Mouse (Mus musculus): ENCODE data around the gene Golga1.
"Not testable (repeated sequence)": the region's sequence is repeated elsewhere in the genome, so short reads cannot be mapped to it uniquely, and the experiment has no call there.

Golga1 gene

DNA sequence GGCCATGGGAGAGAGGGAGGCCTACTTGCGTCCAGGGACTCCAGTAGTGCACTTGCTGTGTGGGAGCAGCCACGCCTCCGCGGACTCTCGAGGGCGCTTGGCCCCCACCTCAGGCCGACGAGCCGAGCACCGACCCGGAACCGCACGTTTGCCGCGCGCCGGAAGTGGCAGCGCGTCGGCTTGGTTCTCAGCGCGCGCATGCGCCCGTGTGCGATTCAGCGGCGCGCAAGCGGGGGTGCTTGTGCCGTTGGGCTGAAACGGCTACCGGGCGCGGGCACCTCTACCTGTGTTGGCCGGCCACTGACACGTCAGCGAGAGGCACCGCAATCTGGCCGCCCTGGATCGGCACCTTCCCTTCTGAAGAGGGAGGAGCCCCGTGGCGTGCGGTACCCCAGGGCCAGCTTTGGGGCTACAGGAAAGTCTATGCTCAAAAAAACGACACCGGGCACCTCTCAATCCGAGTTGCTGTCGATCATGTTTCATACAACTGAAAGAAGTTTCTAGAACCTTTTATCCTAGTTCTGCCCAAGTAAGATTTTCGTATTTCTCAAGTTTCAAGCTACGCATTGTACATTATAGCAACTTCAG lies at the start of gene Golga1:
TSS of gene Golga1 (minus strand) at position 142 of the 588 bp plus-strand sequence.
- peak; percentile 89 for DNase-seq

DNA sequence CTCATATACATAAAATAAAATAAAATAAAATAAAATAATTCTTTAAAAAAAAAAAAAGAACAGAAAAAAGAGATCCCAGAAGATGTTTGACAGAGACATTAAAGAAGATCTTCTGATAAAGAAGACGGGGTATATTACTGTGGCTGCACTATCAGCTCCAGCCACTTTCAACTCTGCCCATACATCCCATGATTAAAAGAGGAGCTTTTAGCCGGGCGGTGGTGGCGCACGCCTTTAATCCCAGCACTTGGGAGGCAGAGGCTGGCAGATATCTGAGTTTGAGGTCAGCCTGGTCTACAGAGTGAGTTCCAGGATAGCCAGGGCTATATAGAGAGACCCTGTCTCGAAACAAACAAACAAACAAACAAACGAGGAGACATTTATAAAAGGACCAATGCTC lies 48.8 kb upstream of the Golga1 start:
- DNase-seq: no peak

DNA sequence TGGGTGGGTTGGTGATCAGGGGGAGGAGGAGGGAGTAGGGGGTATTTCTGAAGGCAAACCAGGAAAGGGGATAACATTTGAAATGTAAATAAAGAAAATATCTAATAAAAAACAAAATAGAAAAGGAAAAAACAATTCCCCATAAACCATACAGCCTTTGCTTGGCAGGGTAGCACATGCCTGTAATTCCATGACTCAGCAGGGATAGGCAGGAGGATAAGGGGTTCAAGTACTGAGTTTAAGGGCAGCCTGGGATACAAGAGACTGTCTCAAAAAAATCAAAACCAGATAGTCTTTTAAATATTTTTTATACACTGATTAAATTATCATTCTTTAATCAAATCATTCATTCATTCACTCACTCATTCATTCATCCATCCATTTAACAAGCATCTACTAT lies 45.2 kb upstream of the Golga1 start:
- DNase-seq: no peak

DNA sequence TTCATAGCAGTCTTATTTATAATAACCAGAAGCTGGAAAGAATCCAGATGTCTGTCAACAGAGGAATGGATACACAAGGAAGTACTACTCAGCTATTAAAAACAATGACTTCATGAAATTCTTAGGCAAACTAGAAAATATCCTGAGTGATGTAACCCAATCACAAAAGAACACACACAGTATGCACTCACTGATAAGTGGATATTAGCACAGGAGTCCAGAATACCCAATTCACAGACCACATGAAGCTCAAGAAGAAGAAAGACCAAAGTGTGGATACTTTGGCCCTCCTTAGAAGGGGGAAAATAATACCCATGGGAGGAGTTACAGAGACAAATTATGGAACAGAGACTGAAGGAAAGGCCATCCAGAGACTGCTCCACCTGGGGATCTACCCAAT lies 44.4 kb upstream of the Golga1 start:
- DNase-seq: not testable (repeated sequence)

DNA sequence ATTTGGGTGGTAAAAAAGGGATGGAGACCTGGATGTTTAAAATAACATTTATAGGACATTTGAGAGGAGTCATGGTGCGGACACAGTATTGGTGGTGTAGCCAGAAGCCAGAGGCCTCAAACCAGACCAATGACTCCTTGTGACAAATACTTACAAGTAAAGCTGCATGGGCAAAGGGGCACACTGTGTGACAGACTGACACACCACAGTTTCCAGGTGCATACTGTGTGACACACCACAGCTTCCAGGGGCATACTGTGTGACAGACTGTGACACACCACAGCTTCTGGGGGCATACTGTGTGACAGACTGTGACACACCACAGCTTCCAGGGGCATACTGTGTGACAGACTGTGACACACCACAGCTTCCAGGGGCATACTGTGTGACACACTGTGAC lies 34.6 kb upstream of the Golga1 start:
- DNase-seq: not testable (repeated sequence)

DNA sequence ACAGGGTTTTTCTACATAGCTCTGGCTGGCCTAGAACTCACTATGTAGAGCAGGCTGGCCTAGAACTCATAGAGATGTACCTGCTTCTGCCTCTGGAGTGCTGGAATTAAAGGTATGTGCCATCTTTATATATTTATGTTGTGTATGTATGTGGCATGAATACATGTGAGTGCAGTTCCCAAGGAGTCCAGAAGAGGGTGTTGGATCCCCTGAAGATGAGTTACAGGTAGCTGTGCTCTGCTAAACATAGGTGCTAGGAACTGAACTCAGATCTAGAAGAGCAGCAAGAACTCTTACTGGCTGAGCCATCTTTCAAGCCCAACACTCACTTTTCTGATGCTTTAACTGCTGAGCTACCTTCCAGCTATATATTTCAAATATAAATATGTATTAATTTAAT lies 32.7 kb upstream of the Golga1 start:
- peak; percentile 4 for DNase-seq

DNA sequence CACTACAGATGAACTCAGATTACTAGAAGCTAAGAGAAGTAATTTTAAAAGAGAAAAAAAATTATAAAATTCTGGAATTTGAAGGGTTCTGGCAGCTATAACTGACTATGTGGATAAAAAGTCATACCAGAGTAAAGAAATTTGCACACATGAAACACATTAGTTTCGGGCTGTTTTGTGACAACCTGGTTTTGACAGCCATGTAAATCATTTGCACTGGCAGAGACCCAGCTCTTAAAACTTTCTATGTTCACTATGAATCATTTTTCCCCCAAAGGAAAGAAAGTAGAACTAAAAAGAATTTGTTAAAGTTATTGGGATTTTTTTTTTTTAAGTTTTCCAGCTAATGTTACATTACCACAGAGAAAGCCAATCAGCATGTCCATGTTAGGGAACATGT lies 26.6 kb upstream of the Golga1 start:
- DNase-seq: no peak

DNA sequence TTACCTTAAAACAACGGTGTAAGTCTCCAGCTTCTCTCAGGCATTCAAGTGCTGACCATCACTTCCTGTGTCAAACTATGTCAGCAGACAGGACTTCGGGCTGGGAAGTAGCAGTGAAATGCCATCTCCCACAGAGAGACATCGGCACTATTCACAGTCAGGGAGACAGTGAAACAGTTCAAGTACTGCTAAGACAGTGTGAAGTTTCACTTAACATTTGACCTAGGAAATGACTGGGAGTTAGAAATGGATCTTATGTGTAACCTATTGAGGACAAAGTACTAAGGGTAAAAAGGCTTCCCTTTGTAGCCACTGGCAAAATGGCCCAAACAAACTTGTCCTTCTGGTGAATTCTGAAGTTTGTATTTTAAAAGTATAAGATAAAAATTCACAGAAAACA lies 17.4 kb upstream of the Golga1 start:
- DNase-seq: no peak

DNA sequence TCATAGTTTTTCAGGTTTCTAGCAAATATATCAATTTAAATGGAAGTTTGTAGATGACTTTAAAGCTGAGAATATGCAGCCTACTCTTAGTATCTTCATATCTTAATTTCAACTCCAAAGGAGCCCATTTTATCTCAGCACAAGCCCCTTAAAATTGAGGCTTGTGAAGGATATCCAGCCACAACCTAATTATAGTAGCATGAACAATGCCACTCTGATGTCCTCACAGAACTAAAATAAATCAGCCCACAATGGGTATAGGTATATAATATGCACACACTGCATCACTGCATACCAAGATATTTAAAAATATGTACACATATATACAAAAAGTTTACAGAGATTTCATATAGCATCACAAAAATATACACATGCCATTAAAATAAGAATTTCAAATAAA lies 5.3 kb upstream of the Golga1 start:
- no peak for DNase-seq

DNA sequence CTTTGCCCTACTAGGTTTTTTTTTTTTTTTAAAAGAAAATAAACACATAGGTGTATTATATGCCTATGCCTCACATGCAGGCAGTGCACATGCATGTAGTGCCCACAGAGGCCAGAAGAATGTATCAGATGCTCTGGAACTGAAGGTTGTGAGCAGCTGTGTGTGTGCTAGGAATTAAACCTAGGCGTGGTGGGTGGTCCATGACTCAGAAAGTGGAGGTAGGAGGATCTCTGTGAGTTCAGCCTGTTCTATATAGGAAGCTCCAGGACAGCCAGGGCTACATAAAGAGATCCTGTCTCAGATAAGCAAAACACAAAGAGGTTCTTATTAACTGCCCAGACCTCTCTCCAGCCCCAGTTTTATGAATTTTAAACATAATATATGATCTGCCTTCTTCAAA lies 3.8 kb upstream of the Golga1 start:
- DNase-seq: no peak

DNA sequence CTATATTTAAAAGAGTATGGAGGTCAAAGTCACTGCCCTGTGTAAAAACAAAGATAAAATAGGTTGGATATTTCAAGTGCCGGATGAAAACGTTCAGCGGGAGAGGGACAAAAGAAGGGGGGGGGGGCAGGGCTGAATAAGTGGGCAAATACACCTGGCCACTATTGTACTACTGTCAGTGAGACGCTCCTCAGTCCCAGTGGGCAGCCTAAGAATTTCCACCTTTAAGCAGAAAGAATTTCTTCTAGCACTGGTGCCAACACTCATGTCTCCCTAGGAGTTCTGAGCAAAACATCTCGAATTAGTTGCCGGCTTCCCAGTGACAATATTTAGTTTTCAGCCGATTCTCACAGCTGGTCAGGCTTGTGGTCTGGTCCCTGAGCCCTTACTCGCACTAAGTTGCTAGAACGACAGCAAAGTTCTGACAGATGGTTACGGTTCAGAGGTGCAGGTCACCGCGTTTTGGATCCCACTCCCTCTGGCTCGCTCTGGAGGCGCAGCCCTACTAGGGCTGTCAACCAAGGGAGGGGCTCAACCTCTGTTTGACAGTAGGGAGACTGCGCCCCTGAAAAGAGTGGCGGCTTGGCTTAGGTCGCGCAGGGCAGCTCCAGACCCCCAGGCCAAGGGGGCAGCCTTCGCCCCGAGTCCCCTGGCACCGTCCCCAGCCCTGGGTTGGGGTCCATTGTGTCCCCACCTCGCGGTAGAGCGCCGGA lies 498 bp downstream of the Golga1 start:
- DNase-seq: no peak

DNA sequence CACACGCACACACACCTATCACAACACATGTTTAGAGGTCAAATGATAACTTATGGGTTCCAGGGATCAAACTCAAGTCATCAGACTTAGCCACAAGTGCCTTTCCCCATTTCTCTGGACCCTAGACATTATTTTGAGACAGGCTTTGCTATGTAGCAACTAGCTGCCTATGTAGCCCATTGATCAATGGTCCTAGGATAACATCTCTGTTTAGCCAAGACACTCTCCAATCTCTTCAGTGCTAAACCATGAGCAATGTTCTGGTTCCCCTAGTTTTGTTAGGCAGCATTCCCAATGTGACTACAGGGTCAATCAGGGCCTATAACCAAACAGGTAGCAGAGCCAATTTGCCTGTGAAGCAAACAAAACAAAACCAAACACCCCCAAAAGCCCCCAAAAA lies 16.8 kb downstream of the Golga1 start:
- no peak for DNase-seq

DNA sequence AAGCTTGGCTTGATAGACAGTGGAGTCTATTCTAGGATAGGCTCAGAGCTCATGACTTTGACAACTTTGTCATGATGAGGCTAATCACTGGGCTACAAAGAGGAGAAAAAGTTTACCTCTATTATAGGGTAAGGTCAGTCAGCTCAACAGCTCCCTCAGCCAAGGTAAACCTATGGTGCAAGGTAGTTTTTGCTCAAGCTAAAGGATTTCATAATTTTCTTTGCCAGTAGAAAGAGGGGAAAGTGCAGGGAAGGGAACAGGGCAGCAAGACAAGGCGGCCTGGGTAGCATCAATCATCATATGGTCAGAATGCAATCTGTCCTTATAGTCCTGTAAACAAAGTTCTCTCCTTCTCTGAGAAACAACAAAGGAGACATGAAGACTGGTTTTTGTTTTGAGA lies 25.1 kb downstream of the Golga1 start:
- DNase-seq: no peak

DNA sequence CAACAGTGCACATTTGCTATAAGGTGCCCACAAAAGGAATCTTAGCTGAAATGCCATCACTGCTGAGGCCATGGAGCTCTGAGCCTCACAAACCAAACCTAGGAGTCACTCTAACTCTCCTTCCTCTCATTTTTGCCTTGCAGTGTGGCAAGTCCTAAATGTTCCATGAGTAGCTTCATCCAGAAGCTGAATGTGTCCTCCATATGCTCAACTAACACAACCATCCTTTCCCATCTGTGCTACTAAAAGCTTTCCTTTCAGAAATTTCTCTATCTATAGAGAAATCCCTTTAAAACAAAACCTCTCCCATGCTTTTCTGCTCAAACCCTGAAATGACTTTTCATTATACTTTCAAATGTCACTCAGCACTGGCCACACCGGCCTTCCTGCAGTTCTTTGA lies 33.7 kb downstream of the Golga1 start:
- DNase-seq: no peak

DNA sequence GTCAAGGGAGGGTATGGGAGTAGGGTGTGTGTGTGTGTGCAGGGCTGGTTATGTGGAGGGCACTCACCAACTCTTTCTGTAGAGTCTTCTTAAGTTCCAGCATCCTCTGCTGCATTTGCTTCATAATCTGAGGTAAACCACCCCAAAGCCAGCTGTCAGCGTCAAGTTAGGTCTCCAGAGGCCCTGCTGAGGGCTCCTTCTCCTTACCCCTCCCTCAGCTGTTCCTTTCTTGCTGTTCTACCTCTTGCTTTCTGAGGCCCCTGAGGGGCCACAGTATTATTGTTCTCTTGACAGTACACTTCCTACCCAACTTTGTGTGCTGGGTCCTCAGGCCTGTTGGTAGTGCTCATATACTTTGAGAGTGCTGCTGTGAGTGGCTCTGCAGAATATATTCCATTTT lies 45.3 kb downstream of the Golga1 start:
- DNase-seq: no peak

DNA sequence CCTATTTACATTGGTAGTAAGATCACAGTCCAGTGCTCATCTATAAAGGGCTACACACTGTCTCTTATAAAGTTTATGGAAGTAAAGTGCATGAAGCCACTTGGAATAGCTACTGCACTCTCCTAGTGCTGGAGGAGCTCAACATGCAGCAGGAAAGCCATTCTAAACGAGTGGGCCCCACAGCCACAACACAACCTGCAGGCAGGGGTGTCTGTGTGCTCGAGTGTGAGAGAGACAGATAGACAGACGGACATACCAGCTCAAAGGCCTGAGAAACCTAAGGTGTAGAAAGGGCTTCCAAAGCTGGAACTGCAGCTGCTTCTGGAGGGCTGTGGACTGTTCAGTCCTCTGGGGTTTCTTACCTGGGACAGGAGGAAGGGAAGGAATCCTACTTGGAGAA lies 48.8 kb downstream of the Golga1 start:
- DNase-seq: no peak

DNA sequence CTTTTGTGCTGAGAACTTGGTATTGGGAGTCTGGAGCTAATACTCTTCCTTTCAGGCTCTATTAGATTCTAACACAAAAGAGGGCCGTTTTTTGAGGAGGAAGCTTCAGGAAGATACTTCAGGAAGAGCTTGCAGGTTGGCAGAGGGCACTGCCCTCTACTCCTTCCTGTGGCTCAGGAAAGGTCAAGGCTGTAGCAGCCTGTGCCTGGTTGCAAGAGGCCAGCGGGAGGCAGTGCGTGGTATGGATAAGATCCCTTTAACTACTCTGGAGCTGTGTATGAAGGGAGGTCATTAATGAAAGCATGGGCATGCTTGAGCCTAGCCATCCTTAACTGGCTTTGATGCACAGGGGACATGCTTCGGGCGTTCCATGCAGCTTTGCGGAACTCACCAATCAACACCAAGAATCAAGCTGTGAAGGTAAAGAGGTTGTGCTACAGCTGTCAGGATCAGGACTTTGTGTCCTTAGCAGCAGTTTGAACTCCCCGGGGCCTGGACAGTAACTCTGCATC lies 52.5 kb downstream of the Golga1 start:
- no peak for DNase-seq

DNA sequence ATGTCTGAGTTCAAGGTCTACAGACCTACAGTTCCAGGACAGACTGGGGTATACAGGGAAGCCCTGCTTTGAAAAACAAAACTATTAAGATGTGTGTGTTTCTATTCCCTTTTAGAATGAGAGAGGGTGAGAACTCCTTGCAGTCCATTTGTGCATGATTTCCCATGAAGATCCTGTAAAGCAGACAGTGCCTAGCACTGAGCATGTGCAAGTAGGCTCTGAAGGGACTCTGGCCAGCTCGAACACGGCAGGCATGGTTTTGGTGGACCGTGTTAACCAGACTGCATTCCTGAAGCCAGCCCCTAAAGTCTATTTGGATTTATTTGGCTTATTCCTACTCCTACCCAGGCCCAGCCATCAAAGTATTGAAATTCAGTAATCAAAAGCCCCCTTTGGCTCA lies 53.4 kb downstream of the Golga1 start:
- DNase-seq: no peak

DNA sequence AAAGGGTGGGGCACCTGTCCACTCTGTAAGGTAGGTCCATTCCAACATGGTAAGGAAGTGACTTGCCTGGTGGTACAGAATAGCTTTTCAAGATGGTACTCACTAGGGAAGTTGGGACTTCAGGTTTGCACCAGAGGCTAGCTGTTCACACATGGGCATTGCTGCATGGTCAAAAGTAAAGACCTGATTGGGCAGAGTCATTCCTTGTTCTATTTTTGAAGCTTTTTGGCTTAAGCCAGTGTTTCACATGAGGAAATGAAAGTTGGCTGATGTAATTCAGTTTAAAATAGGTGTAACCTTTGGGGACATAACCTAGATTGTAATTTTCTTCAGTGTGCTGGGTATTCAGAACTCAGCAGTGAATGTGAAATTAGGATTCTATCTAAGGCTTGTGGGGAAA lies 54.1 kb downstream of the Golga1 start:
- no peak for DNase-seq

DNA sequence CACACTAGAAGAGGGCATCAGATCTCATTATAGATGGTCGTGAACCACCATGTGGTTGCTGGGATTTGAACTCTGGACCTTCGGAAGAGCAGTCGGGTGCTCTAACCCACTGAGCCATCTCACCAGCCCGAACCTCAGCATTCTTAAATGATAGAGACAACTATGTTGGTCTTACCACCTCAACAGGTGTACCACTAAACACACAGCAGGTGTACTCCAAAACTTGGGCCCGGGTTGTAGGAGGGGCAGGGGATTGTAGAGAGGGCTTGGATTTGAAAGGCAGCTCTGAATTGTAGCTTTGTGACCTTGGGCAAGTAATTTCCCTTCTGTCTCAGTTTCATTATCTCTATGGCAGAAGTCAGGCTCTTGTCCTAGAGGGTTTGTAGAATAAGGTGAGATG lies 55.2 kb downstream of the Golga1 start:
- DNase-seq: not testable (repeated sequence)

DNA sequence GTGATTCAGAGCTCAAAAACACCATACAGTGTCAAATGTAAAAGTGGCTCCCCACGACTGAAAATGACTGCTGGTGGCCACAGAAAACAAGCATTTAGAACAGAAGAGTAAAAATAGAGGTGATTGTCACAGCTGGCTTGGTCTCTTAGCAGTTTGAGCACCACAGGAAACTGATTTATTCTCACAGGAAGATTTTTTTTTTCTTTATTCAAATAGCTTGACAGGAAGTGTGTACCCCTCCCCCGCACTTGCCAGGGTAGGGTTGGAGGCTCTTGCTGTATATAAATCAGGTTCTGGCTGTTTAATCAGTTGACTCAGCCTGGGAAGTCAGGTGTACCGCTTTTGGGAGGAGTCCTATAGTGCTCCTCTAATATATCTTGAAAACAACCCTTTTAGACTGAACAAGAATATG lies 56.4 kb downstream of the Golga1 start:
- peak; percentile 79 for DNase-seq

DNA sequence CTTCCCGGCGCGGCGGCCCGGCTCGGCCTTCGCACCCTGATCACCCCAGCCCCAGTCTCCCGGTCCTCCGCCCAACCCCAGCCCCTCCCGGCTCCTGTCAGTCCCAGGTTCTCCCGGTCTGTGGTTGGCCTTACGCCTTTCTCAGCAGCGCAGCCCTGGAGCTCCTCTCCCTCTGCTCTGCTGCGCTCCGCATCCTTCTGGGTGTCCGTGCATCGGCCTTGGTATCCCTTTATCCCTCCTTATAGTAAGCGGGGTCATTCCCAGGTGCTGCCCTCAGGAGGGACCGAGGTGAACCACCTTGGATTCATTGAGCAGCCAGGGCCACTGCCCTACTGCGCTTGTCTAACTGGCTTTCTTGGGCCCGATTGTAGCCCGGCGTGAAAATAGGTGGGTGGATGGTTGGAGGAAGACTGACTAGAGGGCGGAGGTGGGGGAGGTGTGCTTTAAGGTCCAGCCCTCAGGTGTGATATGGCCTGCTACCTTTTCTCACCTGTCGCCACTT lies 56.9 kb downstream of the Golga1 start:
- no peak for DNase-seq

DNA sequence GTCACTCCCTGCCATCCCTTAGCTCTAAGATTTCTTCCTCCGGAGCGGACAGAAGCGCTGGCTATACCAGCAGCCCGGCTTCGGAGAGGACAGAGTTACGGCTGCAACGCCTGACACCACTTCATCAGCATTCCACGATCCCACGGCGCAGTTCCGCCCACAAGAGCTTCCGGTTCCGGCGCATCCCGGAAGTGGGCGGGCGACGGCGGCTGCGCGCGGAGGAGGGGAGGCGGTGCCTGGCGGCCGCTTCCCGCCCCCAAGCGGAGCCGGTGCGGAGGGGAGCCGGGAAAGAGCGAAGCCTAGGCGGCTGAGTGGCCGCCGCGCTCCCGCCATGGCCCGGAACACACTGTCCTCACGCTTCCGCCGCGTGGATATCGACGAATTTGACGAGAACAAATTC lies 57.5 kb downstream of the Golga1 start:
- DNase-seq: peak; percentile 96

DNA sequence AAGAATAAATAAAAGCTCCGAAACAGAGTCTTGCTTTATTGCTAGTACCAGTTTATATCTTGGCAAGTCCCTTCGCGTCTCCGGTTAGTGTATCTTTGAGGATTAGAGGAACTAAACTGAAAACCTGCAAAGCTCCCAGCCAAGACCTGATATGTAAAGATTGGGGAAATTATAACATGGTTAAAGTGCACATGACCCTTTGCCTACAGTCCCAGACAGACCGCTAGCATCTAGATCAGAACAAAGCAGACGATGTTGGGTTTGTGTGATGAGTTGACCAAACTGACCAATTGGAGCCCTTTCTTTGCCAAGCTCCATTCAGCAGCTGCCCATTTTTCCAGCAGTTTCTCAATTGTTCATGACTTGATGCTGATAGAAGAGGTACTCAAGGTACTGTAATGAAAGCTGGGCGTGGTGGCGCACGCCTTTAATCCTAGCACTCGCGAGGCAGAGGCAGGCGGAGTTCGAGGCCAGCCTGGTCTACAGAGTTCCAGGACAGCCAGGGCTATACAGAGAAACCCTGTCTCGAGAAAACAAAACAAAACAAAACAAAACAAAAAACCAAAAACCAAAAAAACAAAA lies 59.1 kb downstream of the Golga1 start:
- no peak for DNase-seq
